Mouse (Mus musculus) myocyte (in vitro differentiated cells): ENCODE results near the gene Plpp7.

ENCODE experiments used
- CEBPB ChIP-seq: IDR thresholded peaks from 2 replicates; pipeline ENCODE4 v1.6.1; 2011; ENCODE audit warnings: mild to moderate bottlenecking, moderate library complexity; ENCODE audit not compliant: poor library complexity, insufficient read depth, severe bottlenecking
- MAX ChIP-seq: IDR thresholded peaks from one replicate; pipeline ENCODE4 v1.6.1; 2011; ENCODE audit warnings: low read depth, mild to moderate bottlenecking, control low read depth
- MYOD1 ChIP-seq, 3 experiments: IDR thresholded peaks; one replicate each; pipeline ENCODE4 v1.6.1; 2011; ENCODE audit warnings: control low read depth in 2 of 3, low read depth in 2 of 3, mild to moderate bottlenecking in 2 of 3, moderate library complexity in 1 of 3; ENCODE audit not compliant: insufficient read length in 2 of 3, control insufficient read depth in 1 of 3
- MYOG ChIP-seq, 3 experiments: IDR thresholded peaks; one replicate each; pipeline ENCODE4 v1.6.1; 2011; ENCODE audit warnings: control low read depth in 2 of 3, low read depth in 2 of 3, mild to moderate bottlenecking in 2 of 3; ENCODE audit not compliant: insufficient read length in 2 of 3, control insufficient read depth in 1 of 3, insufficient read depth in 1 of 3
- POLR2A ChIP-seq: IDR thresholded peaks from one replicate; pipeline ENCODE4 v1.6.1; 2011; ENCODE audit warnings: low read depth, mild to moderate bottlenecking, control low read depth, moderate library complexity; ENCODE audit not compliant: insufficient read length
- POLR2AphosphoS2 ChIP-seq: IDR thresholded peaks from one replicate; pipeline ENCODE4 v1.6.1; 2011; ENCODE audit warnings: low read depth, control low read depth; ENCODE audit not compliant: insufficient read length
- TCF12 ChIP-seq: IDR thresholded peaks from one replicate; pipeline ENCODE4 v1.6.1; 2011; ENCODE audit warnings: mild to moderate bottlenecking, control low read depth; ENCODE audit not compliant: poor library complexity, insufficient read depth, severe bottlenecking
- USF1 ChIP-seq: IDR thresholded peaks from one replicate; pipeline ENCODE4 v1.6.1; 2011; ENCODE audit warnings: low read depth, mild to moderate bottlenecking, control low read depth, moderate library complexity

GRCm38 (mm10) chr2:32154334-32154997 lies 59.1 kb downstream of the Plpp7 start:
- TF ChIP-seq POLR2A, result no peak
- TF ChIP-seq TCF12, result no peak
- no peak for TF ChIP-seq MYOD1 (IDR thresholded peaks at IDR 0.05; ENCODE audit: control insufficient read depth in 1 of 3, insufficient read length in 2 of 3, low read depth in 2 of 3)
- TF ChIP-seq POLR2AphosphoS2, result peak; percentile 17
- TF ChIP-seq USF1, result no peak
- no peak for TF ChIP-seq CEBPB
- no peak for TF ChIP-seq MYOG (IDR thresholded peaks at IDR 0.05; ENCODE audit: control insufficient read depth in 1 of 3, insufficient read depth in 1 of 3, insufficient read length in 2 of 3, low read depth in 2 of 3)
- TF ChIP-seq MAX, result no peak
